Mouse (Mus musculus) liver, adult 2 months (tissue): ENCODE data around the gene Tor4a.

Source experiments
- CTCF ChIP-seq: fragments of 200-500 bp; IDR thresholded peaks from 2 replicates; pipeline ENCODE4 v1.5.1; 2011; ENCODE audit warnings: low read depth, low read length, control low read depth
- POLR2A ChIP-seq: fragments of 200-500 bp; IDR thresholded peaks from 2 replicates; pipeline ENCODE4 v1.6.1; 2011; ENCODE audit warnings: low read length, control low read depth; ENCODE audit not compliant: insufficient read depth; ENCODE audit errors: extremely low read depth

DNA sequence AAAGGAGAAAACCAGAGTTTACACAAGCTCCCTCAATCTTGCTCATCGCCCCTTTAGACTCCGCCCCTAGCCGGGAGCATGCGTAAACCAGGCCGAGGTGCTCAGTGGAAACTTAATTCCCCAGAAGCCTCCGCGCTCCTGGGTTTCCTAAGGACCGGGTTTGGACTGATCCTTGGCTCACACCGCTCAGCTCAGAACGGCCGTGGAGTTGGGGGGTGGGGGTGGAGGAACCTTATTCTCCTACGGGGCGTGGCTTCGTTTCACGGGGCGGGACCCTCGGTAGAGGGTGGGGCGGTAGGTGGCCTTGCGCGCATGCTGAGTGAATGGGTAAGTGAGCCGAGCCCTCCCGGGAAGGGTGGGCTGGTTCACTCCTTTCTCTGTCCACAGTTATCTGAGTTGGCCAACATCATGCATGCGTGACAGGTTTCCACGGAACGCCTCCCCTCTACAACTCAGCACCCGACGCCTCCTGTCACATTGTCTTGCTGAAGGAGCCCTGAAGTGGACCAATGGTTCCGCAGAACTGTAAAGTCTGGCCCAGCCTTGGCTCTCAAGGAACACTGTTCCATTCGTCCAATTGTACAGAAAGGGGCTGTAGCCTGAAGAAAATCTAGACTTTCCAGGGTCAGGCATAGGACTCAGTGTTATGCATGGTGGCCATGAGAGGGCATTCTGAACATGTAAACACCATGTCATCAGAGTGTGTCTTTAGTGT lies 44.2 kb upstream of the Tor4a start:
- TF ChIP-seq POLR2A, result no peak
- TF ChIP-seq CTCF, result no peak
